Mouse (Mus musculus): ENCODE data around the gene A630076J17Rik. TPM values are rescaled to one million over a fixed set of nuclear protein-coding genes. Genes with fewer than 3 reads are reported as not detected.

Gene A630076J17Rik
- not detected in 2 replicates for polyA plus RNA-seq (2012; rRNA removed)

GRCm38 (mm10) chr3:107230527-107230926 lies at the start of gene A630076J17Rik:
A630076J17Rik (plus strand) TSS chr3:107230614.

GRCm38 (mm10) chr3:107182756-107183155 lies 47.7 kb upstream of the A630076J17Rik start, which contains the start of gene Kcna10:
Kcna10 (plus strand) TSS chr3:107183056.

GRCm38 (mm10) chr3:107221608-107222007 lies 8.8 kb upstream of the A630076J17Rik start, which contains the start of gene Cym:
Cym (minus strand) TSS chr3:107221732.

GRCm38 (mm10) chr3:107239607-107240006 lies 9.2 kb downstream of the A630076J17Rik start, which contains the start of gene Prok1:
Prok1 (minus strand) TSS chr3:107239707.

GRCm38 (mm10) chr3:107278479-107279269 lies 48.3 kb downstream of the A630076J17Rik start, which contains the start of gene Lamtor5:
Lamtor5 (plus strand) TSS chr3:107278858.

Other genes with a start within 250 kb of the A630076J17Rik start
- gene Kcna3, start 194.4 kb upstream of the A630076J17Rik start, polyA plus RNA-seq (2012; rRNA removed): 8.0 and 10.0 TPM in 2 replicates
- 4.1 and 4.9 TPM in 2 replicates for gene Kcna2, start 129.5 kb upstream of the A630076J17Rik start, polyA plus RNA-seq (2012; rRNA removed)
- gene Kcna10, start 47.6 kb upstream of the A630076J17Rik start, polyA plus RNA-seq (2012; rRNA removed): not detected in 2 replicates
- 0.41 and 0.44 TPM in 2 replicates for gene Cym, start 8.9 kb upstream of the A630076J17Rik start, polyA plus RNA-seq (2012; rRNA removed)
- gene Prok1, start 9.1 kb downstream of the A630076J17Rik start, polyA plus RNA-seq (2012; rRNA removed): 0.41 and 0.45 TPM in 2 replicates
- gene Lamtor5, start 48.2 kb downstream of the A630076J17Rik start, polyA plus RNA-seq (2012; rRNA removed): 122 and 138 TPM in 2 replicates
- 1.0 and 1.1 TPM in 2 replicates for gene Slc16a4, start 60.6 kb downstream of the A630076J17Rik start, polyA plus RNA-seq (2012; rRNA removed)
- 4.0 and 4.3 TPM in 2 replicates for gene Rbm15, start 103.1 kb downstream of the A630076J17Rik start, polyA plus RNA-seq (2012; rRNA removed)
- 20.4 and 21.8 TPM in 2 replicates for gene Kcnc4, start 228.9 kb downstream of the A630076J17Rik start, polyA plus RNA-seq (2012; rRNA removed)